Mouse (Mus musculus) CH12.LX (cell line): Measurements from ENCODE around the gene 2700081O15Rik. TPM values are rescaled to one million over a fixed set of nuclear protein-coding genes. Genes with fewer than 3 reads are reported as not detected.
A peak's percentile ranks its signal among the peaks of the same experiment; 100 is the strongest.

Experiments used
- DNase-seq: peaks from one replicate; pipeline ENCODE4 v3.0.0-alpha.2; 2013; ENCODE audit errors: extremely low read depth
- H3K27ac ChIP-seq: 2 replicates; pipeline ENCODE4 v1.5.1; 2012; ENCODE audit warnings: low read depth, mild to moderate bottlenecking, control low read depth, moderate library complexity; ENCODE audit not compliant: insufficient read depth
- H3K27me3 ChIP-seq: replicated peaks from 2 replicates; pipeline ENCODE3; 2012; ENCODE audit warnings: inconsistent platforms
- H3K36me3 ChIP-seq, 2 experiments: replicated peaks in 1 of 2; 2 replicates each; pipeline versions ENCODE3 to v1.6.1; 2012; ENCODE audit warnings: inconsistent platforms in 1 of 2, low read length in 1 of 2, mild to moderate bottlenecking in 1 of 2, mixed read lengths in 1 of 2, moderate library complexity in 1 of 2; ENCODE audit not compliant: control insufficient read depth in 1 of 2, insufficient read depth in 1 of 2
- H3K4me1 ChIP-seq, 2 experiments: 2 replicates each; pipeline ENCODE4 v1.6.1; 2012; ENCODE audit warnings: inconsistent platforms in 1 of 2, moderate library complexity in 1 of 2; ENCODE audit not compliant: insufficient read depth in 2 of 2, control insufficient read depth in 1 of 2
- H3K4me2 ChIP-seq: 2 replicates; pipeline ENCODE4 v1.6.1; 2012; ENCODE audit warnings: low read depth, mild to moderate bottlenecking, control low read depth; ENCODE audit not compliant: poor library complexity, insufficient read depth, severe bottlenecking
- H3K4me3 ChIP-seq, 3 experiments: fragments of 150-350 bp in 1 of 3; sonication (generic) in 1 of 3; replicated peaks in 1 of 3; 2 replicates each; pipeline versions ENCODE3 to v1.5.1; 2011 to 2012; ENCODE audit warnings: low read depth in 2 of 3, low read length in 2 of 3, mild to moderate bottlenecking in 2 of 3, moderate library complexity in 2 of 3, control low read depth in 1 of 3, improper control_type of control experiment in 1 of 3, inconsistent platforms in 1 of 3, mixed read lengths in 1 of 3; ENCODE audit not compliant: poor library complexity in 1 of 3
- H3K79me2 ChIP-seq: replicated peaks from 2 replicates; pipeline ENCODE4 v1.6.1; 2012; ENCODE audit warnings: mild to moderate bottlenecking, moderate library complexity; ENCODE audit not compliant: control insufficient read depth, poor library complexity, insufficient read depth, severe bottlenecking; ENCODE audit errors: extremely low read depth
- H3K9ac ChIP-seq: 2 replicates; pipeline ENCODE4 v1.6.1; 2012; ENCODE audit warnings: low read depth, mild to moderate bottlenecking, control low read depth, moderate library complexity; ENCODE audit not compliant: insufficient read depth
- H3K9me3 ChIP-seq: replicated peaks from 2 replicates; pipeline ENCODE3; 2012; ENCODE audit warnings: low read length, inconsistent platforms, mixed read lengths
- E2F4 ChIP-seq: IDR thresholded peaks from 2 replicates; pipeline ENCODE4 v1.6.1; 2011; ENCODE audit warnings: low read depth, low read length, improper control_type of control experiment; ENCODE audit not compliant: insufficient replicate concordance
- ELF1 ChIP-seq: IDR thresholded peaks from 2 replicates; pipeline ENCODE4 v1.6.1; 2014; ENCODE audit warnings: low read depth, mild to moderate bottlenecking, inconsistent platforms, low read length, improper control_type of control experiment
- EP300 ChIP-seq: IDR thresholded peaks from 2 replicates; pipeline ENCODE4 v1.6.1; 2011; ENCODE audit warnings: low read length, improper control_type of control experiment
- ETS1 ChIP-seq: conservative IDR thresholded peaks from 2 replicates; pipeline ENCODE4 v1.6.1; 2012; ENCODE audit warnings: low read depth, mild to moderate bottlenecking, inconsistent platforms, low read length, improper control_type of control experiment, moderate library complexity
- HCFC1 ChIP-seq: IDR thresholded peaks from 2 replicates; pipeline ENCODE4 v1.6.1; 2012; ENCODE audit warnings: low read depth, mild to moderate bottlenecking, inconsistent platforms, low read length, improper control_type of control experiment
- IRF4 ChIP-seq: IDR thresholded peaks from 2 replicates; pipeline ENCODE4 v1.6.1; 2014; ENCODE audit warnings: low read depth, mild to moderate bottlenecking, inconsistent platforms, low read length, improper control_type of control experiment
- JUND ChIP-seq: conservative IDR thresholded peaks from 2 replicates; pipeline ENCODE4 v1.6.1; 2011; ENCODE audit warnings: low read depth, low read length, improper control_type of control experiment
- KAT2A ChIP-seq: IDR thresholded peaks from 2 replicates; pipeline ENCODE4 v1.6.1; 2012; ENCODE audit warnings: low read length, improper control_type of control experiment, inconsistent platforms; ENCODE audit not compliant: insufficient replicate concordance
- MAFK ChIP-seq: IDR thresholded peaks from 2 replicates; pipeline ENCODE4 v1.6.1; 2011; ENCODE audit warnings: low read length, improper control_type of control experiment; ENCODE audit not compliant: insufficient replicate concordance
- MAX ChIP-seq: IDR thresholded peaks from 2 replicates; pipeline ENCODE4 v1.6.1; 2011; ENCODE audit warnings: low read length, improper control_type of control experiment
- MAZ ChIP-seq: IDR thresholded peaks from 2 replicates; pipeline ENCODE4 v1.6.1; 2012; ENCODE audit warnings: low read depth, mild to moderate bottlenecking, inconsistent platforms, low read length, improper control_type of control experiment, moderate library complexity
- MEF2A ChIP-seq: IDR thresholded peaks from 2 replicates; pipeline ENCODE4 v1.6.1; 2014; ENCODE audit warnings: low read depth, mild to moderate bottlenecking, inconsistent platforms, low read length, improper control_type of control experiment, borderline replicate concordance
- MXI1 ChIP-seq: IDR thresholded peaks from 2 replicates; pipeline ENCODE4 v1.6.1; 2011; ENCODE audit warnings: mild to moderate bottlenecking, low read depth, low read length, improper control_type of control experiment
- MYC ChIP-seq: IDR thresholded peaks from 2 replicates; pipeline ENCODE4 v1.6.1; 2011; ENCODE audit warnings: low read depth, mild to moderate bottlenecking, improper control_type of control experiment, low read length
- NELFE ChIP-seq: IDR thresholded peaks from 2 replicates; pipeline ENCODE4 v1.6.1; 2011; ENCODE audit warnings: low read depth, low read length, improper control_type of control experiment
- POLR2A ChIP-seq: IDR thresholded peaks from 2 replicates; pipeline ENCODE4 v1.6.1; 2011; ENCODE audit warnings: low read depth, mild to moderate bottlenecking, improper control_type of control experiment, low read length
- RCOR1 ChIP-seq: conservative IDR thresholded peaks from 2 replicates; pipeline ENCODE4 v1.6.1; 2012; ENCODE audit warnings: low read depth, mild to moderate bottlenecking, inconsistent platforms, low read length, improper control_type of control experiment
- SIN3A ChIP-seq: IDR thresholded peaks from 2 replicates; pipeline ENCODE4 v1.6.1; 2012; ENCODE audit warnings: low read length, improper control_type of control experiment, inconsistent platforms
- SMC3 ChIP-seq: IDR thresholded peaks from 2 replicates; pipeline ENCODE4 v1.6.1; 2011; ENCODE audit warnings: low read depth, low read length, improper control_type of control experiment
- TBP ChIP-seq: conservative IDR thresholded peaks from 2 replicates; pipeline ENCODE4 v1.6.1; 2011; ENCODE audit warnings: low read depth, low read length, improper control_type of control experiment
- TCF12 ChIP-seq: IDR thresholded peaks from 2 replicates; pipeline ENCODE4 v1.6.1; 2014; ENCODE audit warnings: low read depth, mild to moderate bottlenecking, inconsistent platforms, low read length, improper control_type of control experiment
- USF2 ChIP-seq: conservative IDR thresholded peaks from 2 replicates; pipeline ENCODE4 v1.6.1; 2011; ENCODE audit warnings: low read depth, low read length, improper control_type of control experiment
- ZKSCAN1 ChIP-seq: IDR thresholded peaks from 2 replicates; pipeline ENCODE4 v1.6.1; 2012; ENCODE audit warnings: low read depth, inconsistent platforms, low read length, improper control_type of control experiment, borderline replicate concordance
- ZNF384 ChIP-seq: IDR thresholded peaks from 2 replicates; pipeline ENCODE4 v1.6.1; 2012; ENCODE audit warnings: low read depth, low read length, improper control_type of control experiment, inconsistent platforms
- dilution Hi-C: fragments of 300-500 bp; cut with MboI; formaldehyde crosslinking; loops from 2 replicates; pipeline ENCODE4 v1.14.3; 2020; ENCODE audit warnings: low sequenced_read_pairs; ENCODE audit not compliant: extremely low pct_unique_long_range_greater_than_20kb, extremely low pct_ligation_motif_present
- in situ Hi-C: fragments of 300-500 bp; cut with MboI; formaldehyde crosslinking; loops from 3 replicates; pipeline ENCODE4 v1.14.3; 2019; ENCODE audit warnings: low sequenced_read_pairs, low pct_ligation_motif_present, low pct_unique_long_range_greater_than_20kb, mixed read lengths
- polyA plus RNA-seq: library from polyadenylated mRNA; unstranded; fragments of >175 nt; gene quantifications from 2 replicates; pipeline ENCODE4 v1.2.1, GENCODE M21; 2012; ENCODE audit warnings: low read depth; ENCODE audit not compliant: insufficient read length
- total RNA-seq, 2 experiments: library from RNA; depleted of rRNA; stranded (reverse); fragments of 300-350 nt in 1 of 2; fragments of >200 nt in 1 of 2; gene quantifications; 2 replicates each; pipeline ENCODE4 v1.2.3; 2012 to 2014

2700081O15Rik gene
- total and polyA plus RNA-seq, 3 experiments = 7.2 to 12.3 (median 9.8) TPM

DNA sequence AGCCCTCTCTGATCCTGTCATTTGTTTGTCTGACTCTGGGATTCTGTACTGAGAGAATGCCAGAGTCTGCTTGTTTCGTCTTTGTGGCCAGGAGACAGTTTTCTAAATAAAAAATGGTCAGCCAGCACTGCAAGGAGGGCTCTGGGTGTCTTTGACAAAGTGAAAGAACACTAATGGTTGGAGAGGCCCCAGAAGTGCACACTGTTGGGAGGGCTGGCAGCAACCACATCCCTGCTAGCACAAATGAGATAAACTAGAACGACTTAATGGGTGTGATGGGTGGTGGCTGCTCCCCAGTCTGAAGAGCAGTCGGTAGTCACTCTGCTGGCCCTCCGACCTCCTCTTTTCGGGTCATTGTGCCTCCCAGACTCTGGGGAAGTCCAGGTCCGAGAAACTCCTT is 1.7 kb downstream of the 2700081O15Rik start:
- Histone ChIP-seq H3K4me2 (peak overlapping the region; percentile 92), H3K4me1 (peaks cover 11 to 56% of the 10 kb centered on the region in 2 experiments), H3K9me3 (peaks cover 18% of the 10 kb centered on the region)
- in situ Hi-C loops (loop anchor here (10.0 to 25.0 kb wide), 2 partner anchors 174 to 357 kb away; partner anchors contain the start of genes Macrod1 and Naa40), dilution Hi-C loops (no loop called here)
- no peak for TF ChIP-seq SIN3A
- no peak for TF ChIP-seq IRF4
- no peak for TF ChIP-seq NELFE
- no peak for TF ChIP-seq RCOR1
- TF ChIP-seq SMC3 = no peak
- TF ChIP-seq ZNF384 = no peak
- TF ChIP-seq ETS1 = no peak
- TF ChIP-seq E2F4 = no peak
- no peak for TF ChIP-seq MXI1
- TF ChIP-seq KAT2A = no peak
- TF ChIP-seq USF2 = no peak
- TF ChIP-seq HCFC1 = no peak
- no peak for TF ChIP-seq MAFK
- TF ChIP-seq MYC = no peak
- TF ChIP-seq MAZ = no peak
- no peak for TF ChIP-seq TCF12
- no peak for TF ChIP-seq POLR2A
- TF ChIP-seq TBP = no peak
- no peak for TF ChIP-seq JUND
- TF ChIP-seq, all 38 proteins: peak for 0
- Histone ChIP-seq H3K36me3 (peaks cover 26 to 30% of the 10 kb centered on the region in 2 experiments), H3K27me3 (peaks cover 20% of the 10 kb centered on the region), H3K4me3 (peak overlapping the region in 2 of 3 experiments; percentile 77 to 79), H3K79me2 (peaks cover 13% of the 10 kb centered on the region), H3K27ac (no peak overlapping the region), H3K9ac (peak overlapping the region; percentile 78; the same call in 1 of the 2 replicates)
- no peak for DNase-seq

DNA sequence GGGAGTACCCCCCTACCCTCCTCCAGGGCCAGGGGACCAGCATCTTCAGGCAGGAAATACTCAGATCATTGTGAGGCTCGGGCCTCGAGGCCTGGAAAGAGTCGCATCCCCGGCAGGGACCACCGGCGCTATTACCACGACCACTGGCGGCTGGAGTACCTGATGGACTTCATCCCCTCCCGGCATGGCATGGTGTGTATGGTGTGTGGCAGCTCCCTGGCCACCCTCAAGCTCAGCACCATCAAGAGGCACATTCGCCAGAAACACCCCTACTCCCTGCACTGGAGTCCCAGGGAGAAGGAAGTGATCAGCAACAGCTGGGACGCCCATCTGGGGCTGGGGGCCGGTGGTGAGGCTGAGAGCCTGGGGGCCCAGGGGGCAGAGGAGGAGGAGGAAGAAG is 2.7 kb downstream of the 2700081O15Rik start:
- Histone ChIP-seq H3K27me3 (peaks cover 20% of the 10 kb centered on the region), H3K9me3 (peaks cover 14% of the 10 kb centered on the region), H3K79me2 (peaks cover 13% of the 10 kb centered on the region), H3K9ac (no peak overlapping the region), H3K4me3 (peak overlapping the region in 2 of 3 experiments; percentile 13 to 79), H3K4me2 (peak overlapping the region; percentile 32; the same call in 1 of the 2 replicates), H3K27ac (peak overlapping the region; percentile 13; the same call in 1 of the 2 replicates), H3K4me1 (peaks cover 11 to 65% of the 10 kb centered on the region in 2 experiments), H3K36me3 (peaks cover 32 to 39% of the 10 kb centered on the region in 2 experiments)
- dilution Hi-C loops (no loop called here), in situ Hi-C loops (loop anchor here (25.0 kb wide), 1 partner anchor 358 kb away; the partner anchor contains the start of gene Macrod1)
- DNase-seq = no peak
- TF ChIP-seq MEF2A = no peak
- TF ChIP-seq EP300 = no peak
- TF ChIP-seq ZNF384 = no peak
- TF ChIP-seq ELF1 = no peak
- no peak for TF ChIP-seq MYC
- TF ChIP-seq ZKSCAN1 = no peak
- no peak for TF ChIP-seq MAX
